Mouse (Mus musculus): Measurements from ENCODE around the gene Tas1r1.

DNA sequence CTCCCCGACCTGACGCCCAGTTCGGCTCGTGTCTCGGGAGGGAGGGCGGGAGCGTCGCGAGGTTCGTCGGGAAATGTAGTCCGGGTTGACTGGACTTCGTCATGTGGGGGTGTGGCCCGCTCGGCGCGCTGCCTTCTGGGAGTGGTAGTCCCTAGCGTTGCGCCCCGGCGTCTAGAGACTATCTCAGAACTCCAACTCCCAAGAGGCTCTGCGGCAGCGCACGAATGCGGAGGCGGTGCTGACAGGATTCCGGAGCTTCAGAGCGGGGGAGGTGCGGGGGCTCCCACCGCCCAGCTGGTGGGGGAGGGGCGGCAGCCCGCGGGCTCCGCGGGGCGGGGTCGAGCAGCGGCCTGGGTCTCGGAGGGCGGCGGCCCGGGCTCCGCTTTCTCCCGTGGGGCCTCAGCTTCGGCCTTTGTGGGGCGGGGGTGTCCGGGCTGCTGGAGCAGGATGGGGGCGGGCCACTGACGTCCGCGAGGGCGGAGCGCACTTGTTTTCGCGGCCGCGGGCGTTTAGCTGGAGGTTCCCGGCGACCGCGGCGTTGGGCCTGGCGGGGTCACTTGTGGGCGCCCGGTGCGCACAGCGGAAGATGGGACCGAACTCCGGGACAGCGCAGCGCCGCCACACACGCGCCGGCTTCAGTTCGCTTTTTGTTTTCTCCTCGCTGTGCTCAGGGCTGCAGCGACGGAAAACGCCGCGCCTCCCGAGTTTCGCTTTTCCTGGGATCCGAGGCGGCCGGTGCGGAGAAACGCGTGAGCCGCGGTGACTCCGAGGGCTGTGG lies 42.0 kb downstream of the Tas1r1 start, which contains the start of gene Phf13:
- TF ChIP-seq CTCF (IDR thresholded peaks at IDR 0.05 in 2 of 3, conservative IDR thresholded peaks at IDR 0.05 in 1 of 3; ENCODE audit: control insufficient read depth in 1 of 3, insufficient read depth in 1 of 3, low read depth in 2 of 3, low read length in 3 of 3, poor library complexity in 1 of 3, severe bottlenecking in 1 of 3) (no peak), RAD21 (IDR thresholded peaks at IDR 0.05; ENCODE audit: low read depth, low read length) (no peak), ETS1 (IDR thresholded peaks at IDR 0.05; ENCODE audit: low read depth, low read length) (peak; percentile 58), MEF2A (IDR thresholded peaks at IDR 0.05; ENCODE audit: extremely low read depth, insufficient replicate concordance, low read depth, low read length, poor library complexity, severe bottlenecking) (no peak), POLR2AphosphoS2 (IDR thresholded peaks at IDR 0.05; ENCODE audit: low read length) (no peak), MYB (IDR thresholded peaks at IDR 0.05; ENCODE audit: low read depth, low read length) (no peak), ZKSCAN1 (IDR thresholded peaks at IDR 0.05; ENCODE audit: low read depth, low read length) (no peak), HCFC1 (IDR thresholded peaks at IDR 0.05; ENCODE audit: low read depth, low read length) (peak; percentile 96), TAL1 (IDR thresholded peaks at IDR 0.05; ENCODE audit: low read length) (no peak)
